In genomic region chr3:159840002-159840816, GRCm38 (mm10) we compare ENCODE assay signal across 8 mouse cellular contexts. TPM values are rescaled to one million over a fixed set of nuclear protein-coding genes. Genes with fewer than 3 reads are reported as not detected.
DNase-seq lines count a peak whose midpoint lies in the region; ATAC-seq and TF ChIP-seq lines count a peak whose summit lies in the region.

No protein-coding gene starts in this region.

- under 1% methylated on average over 27 of the region's 27 CpGs for WGBS in spleen, adult 2 months
- WGBS in heart, embryonic 13.5 days, result under 1% methylated on average over 27 of the region's 27 CpGs
- WGBS in kidney, embryonic 15.5 days, result under 1% methylated on average over 27 of the region's 27 CpGs
- under 1% methylated on average over 27 of the region's 27 CpGs for WGBS in midbrain, embryonic 16.5 days
- WGBS in stomach, embryonic 16.5 days, result under 1% methylated on average over 27 of the region's 27 CpGs

- H3K27me3 ChIP-seq in spleen, adult 2 months (ENCODE audit: control insufficient read depth, insufficient read depth, low read length), result no peaks in the 10 kb centered on the region
- no peaks in the 10 kb centered on the region for H3K27me3 ChIP-seq in heart, embryonic 13.5 days (replicated peaks)
- H3K27me3 ChIP-seq in kidney, embryonic 15.5 days, result no peaks in the 10 kb centered on the region
- no peaks in the 10 kb centered on the region for H3K27me3 ChIP-seq in midbrain, embryonic 16.5 days (ENCODE audit: control insufficient read depth, insufficient read depth, low read depth, low read length)
- no peaks in the 10 kb centered on the region for H3K27me3 ChIP-seq in stomach, embryonic 16.5 days (ENCODE audit: control insufficient read depth, insufficient read depth, low read length)

- DNase-seq in spleen, adult 2 months (ENCODE audit: low read depth in 1 of 2, low spot score in 2 of 2), result peak in 1 of 2 experiments; percentile 5
- no peak for DNase-seq in spleen, postnatal 14 days (ENCODE audit: low spot score in 2 of 2)
- DNase-seq in liver, result peak; percentile 32

- H3K27ac ChIP-seq in spleen, adult 2 months (ENCODE audit: insufficient read depth, low read length), result no peak overlapping the region
- peak overlapping the region; percentile 93 for H3K27ac ChIP-seq in heart, embryonic 13.5 days (replicated peaks)
- peak overlapping the region; percentile 88 for H3K27ac ChIP-seq in kidney, embryonic 15.5 days
- peak overlapping the region; percentile 72 for H3K27ac ChIP-seq in midbrain, embryonic 16.5 days (ENCODE audit: low read length)
- peak overlapping the region; percentile 86 for H3K27ac ChIP-seq in stomach, embryonic 16.5 days (ENCODE audit: low read length)

- TF ChIP-seq POLR2A in spleen, adult 2 months (IDR thresholded peaks at IDR 0.05; ENCODE audit: low read depth, low read length), result no peak

- peak overlapping the region; percentile 89 for H3K9ac ChIP-seq in heart, embryonic 13.5 days
- peak overlapping the region; percentile 72 for H3K9ac ChIP-seq in kidney, embryonic 15.5 days
- H3K9ac ChIP-seq in midbrain, embryonic 16.5 days (ENCODE audit: low read depth, low read length), result peak overlapping the region; percentile 63
- peak overlapping the region; percentile 82 for H3K9ac ChIP-seq in stomach, embryonic 16.5 days (ENCODE audit: low read length)

- peak; percentile 30; the same call in 1 of the 2 replicates for ATAC-seq in erythroblast, adult 5-6 weeks (replicated peaks; ENCODE audit: low FRiP score, poor library complexity, severe bottlenecking)
- ATAC-seq in heart, embryonic 13.5 days (ENCODE audit: extremely low read depth, insufficient number of reproducible peaks, low FRiP score, low TSS enrichment), result peak; percentile 22; the same call in 1 of the 2 replicates
- peak; percentile 72 for ATAC-seq in kidney, embryonic 15.5 days (replicated peaks; ENCODE audit: low FRiP score)
- ATAC-seq in midbrain, embryonic 16.5 days, result peak; percentile 82
- peak; percentile 76 for ATAC-seq in stomach, embryonic 16.5 days (ENCODE audit: insufficient read depth, low FRiP score)

- peak overlapping the region; percentile 89 for H3K4me2 ChIP-seq in heart, embryonic 13.5 days
- H3K4me2 ChIP-seq in kidney, embryonic 15.5 days, result peak overlapping the region; percentile 84
- H3K4me2 ChIP-seq in midbrain, embryonic 16.5 days (ENCODE audit: low read length), result peak overlapping the region; percentile 85
- peak overlapping the region; percentile 84 for H3K4me2 ChIP-seq in stomach, embryonic 16.5 days (ENCODE audit: low read depth, low read length)

- TF ChIP-seq CTCF in spleen, adult 2 months (IDR thresholded peaks at IDR 0.05; ENCODE audit: extremely low read depth, insufficient read depth, insufficient read length, insufficient replicate concordance), result no peak

- peak overlapping the region; percentile 68 for H3K4me3 ChIP-seq in spleen, adult 2 months (ENCODE audit: extremely low read depth, insufficient read depth, insufficient read length)
- H3K4me3 ChIP-seq in heart, embryonic 13.5 days, result peak overlapping the region; percentile 71
- peak overlapping the region; percentile 77 for H3K4me3 ChIP-seq in kidney, embryonic 15.5 days (replicated peaks)
- peak overlapping the region; percentile 59 for H3K4me3 ChIP-seq in midbrain, embryonic 16.5 days (ENCODE audit: low read depth, low read length)
- peak overlapping the region; percentile 74 for H3K4me3 ChIP-seq in stomach, embryonic 16.5 days (replicated peaks; ENCODE audit: low read length)

- no peaks in the 10 kb centered on the region for H3K9me3 ChIP-seq in heart, embryonic 13.5 days
- no peaks in the 10 kb centered on the region for H3K9me3 ChIP-seq in kidney, embryonic 15.5 days (replicated peaks)
- no peaks in the 10 kb centered on the region for H3K9me3 ChIP-seq in midbrain, embryonic 16.5 days (replicated peaks; ENCODE audit: control insufficient read depth, low read length, poor library complexity, severe bottlenecking)
- no peaks in the 10 kb centered on the region for H3K9me3 ChIP-seq in stomach, embryonic 16.5 days (replicated peaks; ENCODE audit: control insufficient read depth, low read length)

- H3K36me3 ChIP-seq in spleen, adult 2 months (ENCODE audit: control insufficient read depth, insufficient read depth, low read length), result no peaks in the 10 kb centered on the region
- no peaks in the 10 kb centered on the region for H3K36me3 ChIP-seq in heart, embryonic 13.5 days
- no peaks in the 10 kb centered on the region for H3K36me3 ChIP-seq in kidney, embryonic 15.5 days
- no peaks in the 10 kb centered on the region for H3K36me3 ChIP-seq in midbrain, embryonic 16.5 days (ENCODE audit: control insufficient read depth, insufficient read depth, low read length)
- H3K36me3 ChIP-seq in stomach, embryonic 16.5 days (ENCODE audit: control insufficient read depth, insufficient read depth, low read length), result no peaks in the 10 kb centered on the region

- H3K4me1 ChIP-seq in spleen, adult 2 months (ENCODE audit: control insufficient read depth, insufficient read depth, insufficient read length), result peaks cover 2% of the 10 kb centered on the region; the same call in 1 of the 2 replicates
- H3K4me1 ChIP-seq in heart, embryonic 13.5 days, result peaks cover 21% of the 10 kb centered on the region
- H3K4me1 ChIP-seq in kidney, embryonic 15.5 days, result peaks cover 13% of the 10 kb centered on the region
- peaks cover 12% of the 10 kb centered on the region; the same call in 1 of the 2 replicates for H3K4me1 ChIP-seq in midbrain, embryonic 16.5 days (ENCODE audit: control insufficient read depth, insufficient read depth, low read length)
- peaks cover 13% of the 10 kb centered on the region for H3K4me1 ChIP-seq in stomach, embryonic 16.5 days (ENCODE audit: control insufficient read depth, insufficient read depth, low read length)

RNA-seq across cellular contexts. Expression of gene Wls, which starts 0.7 kb away (rescaled TPM):
- 4.5 and 4.9 TPM in 2 replicates for polyA plus RNA-seq in spleen, adult 2 months (2012; rRNA removed)
- total RNA-seq in erythroblast, adult 5-6 weeks (2015; ENCODE audit: low replicate concordance), result 16.1 and 16.5 TPM in 2 replicates
- 11.9 and 12.5 TPM in 2 replicates for total RNA-seq in erythroblast, adult 5-6 weeks (2017; ENCODE audit: low replicate concordance)
- polyA plus RNA-seq in heart, embryonic 13.5 days (2015; fragmentation: Nextera tagmentation; extraction: Ambion mirVana), result 131 and 140 TPM in 2 replicates
- polyA plus RNA-seq in kidney, embryonic 15.5 days (2015; fragmentation: Nextera tagmentation; extraction: Ambion mirVana), result 115 and 124 TPM in 2 replicates
- 70.4 and 80.8 TPM in 2 replicates for polyA plus RNA-seq in midbrain, embryonic 16.5 days (2015; fragmentation: Nextera tagmentation; extraction: Ambion mirVana)
- polyA plus RNA-seq in stomach, embryonic 16.5 days (2015; fragmentation: Nextera tagmentation; extraction: Ambion mirVana), result 108 and 114 TPM in 2 replicates

Comparison
In these comparisons a context has a peak if more than half of its experiments do, and no peak if none do; other contexts are left out.
1. ATAC-seq: peak in every context shown above with its lines; median percentile 82 in midbrain, embryonic 16.5 days; 76 in stomach, embryonic 16.5 days; 72 in kidney, embryonic 15.5 days; 30 in erythroblast, adult 5-6 weeks; 22 in heart, embryonic 13.5 days.
2. RNA of gene Wls, which starts 0.7 kb away (polyA plus RNA-seq): 131 to 140 TPM in heart, embryonic 13.5 days, 115 to 124 TPM in kidney, embryonic 15.5 days, 108 to 114 TPM in stomach, embryonic 16.5 days and 70.4 to 80.8 TPM in midbrain, embryonic 16.5 days; 4.5 to 4.9 TPM in spleen, adult 2 months; every median in the first group is over 10 times any median in the second.
3. Peak in every context shown above with its lines, with median percentiles within 50 percentile points of each other: H3K4me3 ChIP-seq, H3K4me2 ChIP-seq and H3K9ac ChIP-seq.